Mouse (Mus musculus) liver, postnatal 0 days (tissue): ENCODE results near the gene Bmp8a.
A peak's percentile ranks its signal among the peaks of the same experiment; 100 is the strongest.

Experiments
- CTCF ChIP-seq: sonication (generic); IDR thresholded peaks from 2 replicates; pipeline ENCODE4 v1.5.1; 2016; ENCODE audit warnings: antibody characterized with exemption, low read depth
- EP300 ChIP-seq: IDR thresholded peaks from 2 replicates; pipeline ENCODE4 v1.6.1; 2016; ENCODE audit warnings: antibody characterized with exemption, low read depth, mild to moderate bottlenecking

DNA sequence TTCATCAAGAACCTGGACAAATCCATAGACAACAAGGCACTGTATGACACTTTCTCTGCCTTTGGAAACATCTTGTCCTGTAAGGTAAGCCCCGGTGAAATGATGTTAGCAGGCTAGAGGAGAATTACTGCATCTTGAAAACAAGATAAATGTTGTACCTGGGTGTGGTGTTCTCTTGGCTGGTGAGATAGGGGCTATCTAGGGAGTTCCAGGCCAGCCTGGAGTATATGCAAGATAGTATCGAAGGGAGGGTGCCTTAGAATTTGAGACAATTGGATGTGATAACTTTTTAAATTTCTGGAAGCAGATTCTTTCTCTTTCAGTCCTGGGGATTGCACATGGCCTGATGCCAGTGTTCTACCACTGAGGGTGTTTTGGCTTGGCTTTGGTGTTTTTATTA is 56.3 kb downstream of the Bmp8a start:
- TF ChIP-seq EP300 (peak; percentile 100), CTCF (no peak)
